Mouse (Mus musculus) fibroblast of lung, adult 2 months (primary cell): ENCODE data around the gene Rap1gap2.
"Not testable (repeated sequence)": the region's sequence is repeated elsewhere in the genome, so short reads cannot be mapped to it uniquely, and the experiment has no call there.

Source experiments
- DNase-seq: peaks from one replicate; pipeline ENCODE4 v3.0.0-alpha.2; 2011; ENCODE audit warnings: low read depth

Rap1gap2 gene

DNA sequence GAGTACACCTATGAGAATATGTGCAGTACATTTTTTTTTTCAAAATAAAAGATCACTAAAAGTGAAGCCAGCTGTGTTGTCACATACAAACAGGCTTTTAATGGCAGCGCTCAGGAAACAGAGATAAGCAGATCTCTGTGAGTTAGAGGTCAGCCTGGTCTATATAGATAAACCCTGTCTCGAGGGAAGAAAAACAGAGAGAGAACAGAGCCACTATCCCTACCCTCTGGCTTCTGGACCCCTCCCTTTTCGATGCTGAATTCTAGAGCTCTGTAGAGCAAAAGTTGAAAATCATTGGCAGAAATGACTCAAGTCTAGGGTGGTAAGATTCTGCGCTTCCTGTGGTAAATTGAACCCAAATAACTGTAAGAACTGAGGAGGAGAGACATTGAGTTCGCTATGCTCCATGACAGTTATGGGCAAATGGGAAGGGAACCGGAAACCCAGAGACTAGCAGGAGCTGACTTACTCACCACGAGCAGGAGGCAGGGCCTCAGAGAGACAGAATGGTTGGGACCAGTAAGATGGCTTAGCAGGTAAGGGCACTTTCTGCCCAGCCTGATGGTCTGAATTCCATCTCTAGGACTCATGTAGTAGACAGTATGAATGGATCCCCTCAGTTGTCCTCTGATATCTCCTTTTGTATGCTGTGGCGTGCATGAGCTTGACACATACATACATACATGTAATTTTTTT is 11.4 kb upstream of the Rap1gap2 start:
- DNase-seq = no peak

- no peak for DNase-seq
These were observed 9.2 kb upstream of the Rap1gap2 start for GRCm38 (mm10) chr11:74619956-74620300.

GRCm38 (mm10) chr11:74619201-74619955 is 8.7 kb upstream of the Rap1gap2 start, which contains the start of gene Ccdc92b:
Gene Ccdc92b (plus strand): TSS chr11:74619605.
- DNase-seq = peak; percentile 7

DNA sequence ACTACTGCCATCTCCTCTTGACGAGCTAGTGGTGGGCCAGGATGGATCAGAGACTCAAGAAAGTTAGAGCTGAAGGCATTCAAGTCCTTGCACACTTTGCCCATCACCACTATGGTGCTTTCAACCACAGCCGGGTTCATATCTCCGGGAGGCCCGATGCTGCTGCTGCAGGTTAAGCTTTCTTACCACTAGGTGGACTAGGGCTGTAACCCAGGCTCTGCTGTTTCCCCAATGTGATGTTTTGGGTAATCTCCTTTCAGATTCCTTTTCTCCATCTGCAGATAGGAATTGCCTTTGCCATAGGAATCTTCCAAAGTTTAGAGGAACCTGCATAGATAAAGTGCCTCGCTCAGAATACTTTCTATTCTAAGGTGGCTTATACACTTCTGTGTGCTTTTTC is 4.9 kb upstream of the Rap1gap2 start:
- DNase-seq = no peak

DNA sequence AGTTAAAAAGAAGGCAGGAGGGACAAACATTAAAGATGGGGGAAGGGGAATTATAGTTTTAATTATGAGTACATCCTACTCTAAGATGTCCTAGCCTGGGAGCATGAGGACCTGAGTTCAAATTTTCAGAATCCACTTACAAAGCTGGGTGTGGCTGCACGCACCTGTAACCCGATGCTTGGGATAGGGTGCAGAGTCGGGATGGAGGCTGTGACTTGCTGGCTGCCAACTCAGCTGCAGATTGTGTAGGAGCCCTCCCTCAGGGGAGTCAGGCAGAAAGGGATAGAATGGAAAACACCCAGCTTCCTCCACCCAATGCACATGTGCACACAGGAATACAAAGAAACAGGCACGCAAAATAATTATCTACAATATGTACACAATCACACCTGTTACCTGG is 2.7 kb upstream of the Rap1gap2 start:
- DNase-seq = no peak

- DNase-seq = no peak
These were observed 722 bp upstream of the Rap1gap2 start for GRCm38 (mm10) chr11:74611437-74611836.

GRCm38 (mm10) chr11:74610068-74610467 is 647 bp downstream of the Rap1gap2 start:
- no peak for DNase-seq

GRCm38 (mm10) chr11:74602286-74602685 is 8.4 kb downstream of the Rap1gap2 start:
- no peak for DNase-seq

DNA sequence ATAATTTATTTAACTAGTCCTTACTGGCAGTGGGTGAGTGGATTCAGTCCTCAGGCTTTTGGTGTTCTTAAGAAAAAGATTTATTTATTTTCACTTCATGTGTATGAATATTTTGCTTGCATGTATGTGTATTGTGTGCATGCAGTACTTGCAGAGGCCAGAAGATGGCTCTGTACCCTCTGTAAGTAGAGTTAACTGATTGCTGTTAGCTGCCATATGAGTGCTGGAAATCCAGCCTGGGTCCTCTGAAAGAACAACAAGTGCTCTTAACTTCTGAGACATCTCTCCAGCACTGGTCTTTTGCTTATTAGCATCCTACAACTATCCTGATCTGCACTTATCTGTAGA is 12.8 kb downstream of the Rap1gap2 start:
- no peak for DNase-seq

DNA sequence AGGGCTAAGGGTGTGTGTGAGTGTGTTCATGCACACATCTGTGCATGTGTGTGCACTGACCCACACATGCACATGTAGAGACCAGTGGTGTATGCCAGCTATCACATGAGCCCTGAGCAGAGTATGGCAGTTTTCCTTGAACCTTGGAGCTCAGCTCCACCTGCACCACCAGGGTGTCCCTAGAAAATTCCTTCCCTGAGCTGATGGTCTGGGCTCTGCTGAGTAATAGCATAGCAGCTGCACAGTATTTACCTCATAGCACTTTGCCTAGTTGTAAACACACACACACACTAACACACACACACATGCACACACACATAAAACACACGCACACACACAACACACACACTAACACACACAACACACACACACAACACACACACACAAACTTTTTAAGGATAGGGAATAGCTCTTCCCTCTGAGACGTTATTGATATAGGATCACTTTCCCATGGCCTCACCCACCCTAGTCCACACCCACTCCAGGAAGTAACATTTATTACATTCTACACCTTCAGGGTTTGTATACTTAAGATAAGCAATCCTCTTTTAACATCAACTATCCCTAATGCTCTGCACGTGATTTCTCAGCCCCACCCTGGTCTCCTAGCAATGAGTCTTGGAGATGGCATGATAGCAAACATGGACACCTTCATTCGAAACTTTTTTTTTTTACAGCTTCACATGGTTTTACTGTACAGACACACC is 13.3 kb downstream of the Rap1gap2 start:
- DNase-seq = no peak

DNA sequence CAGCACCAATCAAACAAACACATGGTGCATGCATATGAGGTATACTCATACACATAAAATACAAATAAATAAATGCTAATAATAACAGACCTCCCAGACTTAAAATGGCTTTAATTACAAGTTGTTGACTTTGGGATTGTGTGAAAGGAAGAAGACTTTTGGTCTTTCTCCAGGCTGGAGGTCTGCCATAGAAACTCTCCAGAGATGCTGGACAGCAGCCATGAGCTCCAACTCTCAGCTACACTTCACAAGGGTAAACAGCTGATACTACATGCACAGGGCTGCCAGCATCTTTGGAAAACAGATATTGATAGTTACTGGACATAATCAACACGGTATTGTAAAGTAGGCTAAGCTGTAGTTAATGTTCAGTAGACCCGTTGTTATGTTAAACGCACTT is 18.5 kb downstream of the Rap1gap2 start:
- no peak for DNase-seq

DNA sequence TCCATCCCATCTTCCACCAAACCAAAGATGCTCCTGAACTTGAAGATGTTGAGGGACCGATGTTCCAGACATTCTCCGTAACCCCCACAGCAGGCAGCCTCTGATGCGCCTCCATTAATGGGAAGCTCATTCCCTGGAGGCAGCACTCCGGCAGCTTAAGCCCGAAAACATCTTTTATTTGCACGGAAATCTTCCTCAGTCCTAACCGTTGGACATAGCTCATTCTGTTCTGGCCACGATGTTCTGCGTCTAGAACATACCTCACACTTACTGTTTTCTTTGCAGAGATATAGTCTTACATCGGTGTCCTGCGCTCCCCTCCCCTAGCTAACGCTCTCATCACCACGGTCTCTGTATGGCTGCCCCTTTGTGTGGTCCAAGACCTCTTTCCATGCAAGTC is 20.0 kb downstream of the Rap1gap2 start:
- DNase-seq = no peak

DNA sequence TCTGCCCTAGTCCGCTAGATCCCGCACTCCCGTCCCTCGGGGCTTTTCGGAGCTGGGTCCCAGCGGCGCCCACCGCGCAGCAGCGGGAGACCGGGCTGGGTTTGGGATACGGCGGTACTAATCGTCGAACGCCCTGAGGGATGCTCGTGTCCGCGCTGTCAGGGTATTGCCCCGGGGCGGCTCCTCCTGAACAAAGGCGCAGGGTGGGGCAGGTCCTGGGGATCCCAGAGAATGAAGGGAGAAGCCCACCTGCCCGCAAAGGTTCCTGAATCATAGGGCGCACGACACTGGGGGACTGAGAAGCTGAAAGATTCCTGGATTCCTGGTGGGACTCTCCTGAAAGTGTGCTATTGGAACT is 20.5 kb downstream of the Rap1gap2 start:
- DNase-seq = no peak

DNA sequence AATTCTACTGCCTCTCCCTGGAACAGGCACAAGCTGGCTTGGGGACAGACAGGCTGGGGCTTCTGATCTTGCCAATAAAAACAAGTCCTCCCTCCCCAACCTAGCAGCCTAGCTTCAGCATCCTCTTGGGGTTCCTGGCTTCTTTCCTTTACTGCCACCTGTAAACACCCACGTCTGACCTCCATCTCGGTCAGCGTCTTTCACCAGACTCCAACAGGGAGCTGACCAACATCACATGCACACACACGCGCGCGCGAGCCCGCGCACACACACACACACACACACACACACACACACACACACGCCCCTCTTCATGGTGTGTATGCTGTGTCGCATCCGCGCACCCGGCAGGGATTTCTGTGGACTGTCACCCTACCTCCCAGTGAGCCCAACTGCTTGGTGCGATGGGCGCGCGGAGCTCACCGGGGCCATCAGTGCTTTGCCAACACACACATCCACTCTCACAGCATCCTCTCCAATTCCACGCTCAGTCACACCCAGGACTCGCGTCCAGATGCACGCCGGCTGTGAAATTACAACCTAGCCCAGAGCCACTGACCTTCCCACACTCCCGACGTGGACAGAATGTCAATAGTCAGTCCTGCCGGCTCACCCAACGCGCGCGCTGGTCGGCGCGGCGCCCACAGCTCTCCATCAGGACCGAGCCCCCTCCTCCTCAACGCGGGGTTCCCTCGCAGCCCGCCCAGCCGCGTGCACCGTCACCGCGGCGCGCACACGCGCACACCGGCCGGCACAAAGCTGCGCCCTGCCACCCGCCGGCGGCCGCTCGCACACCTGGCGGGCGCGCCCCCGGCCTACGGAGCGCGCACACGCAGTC is 21.1 kb downstream of the Rap1gap2 start:
- DNase-seq = no peak

GRCm38 (mm10) chr11:74586401-74586800 is 24.3 kb downstream of the Rap1gap2 start:
- DNase-seq = no peak

- no peak for DNase-seq
These were observed 25.6 kb downstream of the Rap1gap2 start for GRCm38 (mm10) chr11:74584946-74585723.

DNA sequence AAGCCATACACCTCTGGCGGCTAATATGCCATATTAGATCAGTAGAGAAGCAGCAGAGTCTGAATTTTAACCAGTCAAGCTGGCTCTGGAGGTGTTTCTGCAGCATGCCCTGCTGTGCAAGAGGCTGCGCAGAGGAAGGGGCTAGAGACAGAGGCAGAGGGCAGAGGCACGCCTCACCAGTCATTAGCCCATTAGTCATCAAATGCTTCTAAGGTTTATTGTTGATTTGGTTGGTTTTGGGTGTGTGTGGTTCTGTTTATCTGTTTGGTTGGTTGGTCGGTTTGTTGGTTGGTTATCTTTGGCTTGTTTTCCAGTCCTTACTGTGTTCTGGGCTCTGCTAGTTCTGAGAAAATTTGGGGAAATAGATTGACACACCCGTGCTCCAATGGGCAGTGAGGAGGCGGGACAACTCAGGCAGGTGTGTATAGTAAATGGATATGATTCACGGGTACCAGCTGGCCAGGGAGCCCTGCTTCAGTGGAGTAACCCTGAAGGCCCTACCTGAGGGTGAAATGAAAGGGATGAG is 26.8 kb downstream of the Rap1gap2 start:
- DNase-seq = no peak

DNA sequence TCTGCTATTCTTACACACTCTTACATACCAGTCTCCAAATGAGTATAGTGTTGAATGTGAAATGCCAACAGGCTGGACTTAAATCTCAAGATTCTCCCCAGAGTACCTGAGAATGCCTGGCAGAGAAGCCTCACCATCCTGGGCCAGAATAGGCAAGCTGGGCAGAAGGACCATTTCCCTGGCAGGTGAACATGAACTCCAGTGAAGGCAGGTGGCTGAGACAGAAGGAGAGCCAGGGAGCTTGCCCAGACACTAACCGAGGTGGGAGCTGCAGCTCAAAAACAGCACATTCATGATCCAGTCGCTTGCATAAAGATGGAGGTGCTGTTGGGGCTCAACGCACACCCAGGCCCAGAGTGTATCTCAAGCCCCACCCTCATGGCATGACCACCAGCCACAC is 28.3 kb downstream of the Rap1gap2 start:
- DNase-seq = no peak

DNA sequence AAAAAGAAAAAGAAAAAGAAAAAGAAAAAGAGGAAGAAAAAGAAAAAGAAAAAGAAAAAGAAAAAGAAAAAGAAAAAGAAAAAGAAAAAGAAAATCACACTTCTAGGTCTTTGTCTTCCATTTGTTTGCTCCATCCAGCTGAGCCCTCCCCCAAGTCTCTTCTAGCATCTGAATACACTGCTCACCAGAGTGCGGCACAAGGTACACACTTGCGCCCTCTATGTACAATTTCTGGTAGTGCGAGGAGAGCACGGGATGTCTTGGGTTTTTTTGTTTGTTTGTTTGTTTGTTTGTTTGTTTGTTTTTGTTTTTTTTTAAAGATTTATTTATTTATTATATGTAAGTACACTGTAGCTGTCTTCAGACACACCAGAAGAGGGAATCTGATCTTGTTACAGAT is 29.4 kb downstream of the Rap1gap2 start:
- DNase-seq = not testable (repeated sequence)

DNA sequence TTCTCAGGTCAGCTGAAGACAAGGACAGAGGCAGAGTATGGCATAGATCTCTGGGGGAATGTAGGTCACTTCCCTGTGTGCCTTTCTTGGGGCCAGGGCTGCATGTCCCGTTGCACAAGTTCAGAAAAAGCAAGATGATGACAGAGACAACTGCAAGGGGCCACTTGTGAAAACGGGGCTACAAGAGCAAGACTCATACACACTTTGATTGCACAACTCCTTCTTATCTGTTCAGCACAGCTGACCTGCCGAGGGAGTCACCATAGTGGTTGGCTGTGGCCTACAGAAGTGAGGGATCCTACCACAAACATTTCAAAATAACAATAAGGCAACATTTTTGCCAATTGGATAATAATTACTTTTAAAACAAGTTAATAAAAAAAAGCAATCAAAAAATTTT is 33.6 kb downstream of the Rap1gap2 start:
- no peak for DNase-seq

- no peak for DNase-seq
These were observed 34.8 kb downstream of the Rap1gap2 start for GRCm38 (mm10) chr11:74575940-74576339.
